Mouse (Mus musculus) activated CD4-positive, CD25-positive, alpha-beta regulatory T cell, adult 4 months (primary cell): ENCODE results near the gene Asxl2. TPM values are rescaled to one million over a fixed set of nuclear protein-coding genes. Genes with fewer than 3 reads are reported as not detected.
"Not testable (repeated sequence)": the region's sequence is repeated elsewhere in the genome, so short reads cannot be mapped to it uniquely, and the experiment has no call there.

Experiments
- ATAC-seq: one replicate; pipeline ENCODE4 v1.8.0; 2017
- polyA plus RNA-seq, 2 experiments: library from polyadenylated mRNA; unstranded; fragments of 100-300 nt; shearing (Covaris generic); gene quantifications; one replicate each; pipeline ENCODE4 v1.2.1; 2017

Asxl2 gene
- 10 to 100 TPM; 41.4 to 45.4 TPM for polyA plus RNA-seq

- peak; percentile 76 for ATAC-seq
Measured at GRCm38 (mm10) chr12:3426530-3427034, at the start of gene Asxl2. Asxl2 (plus strand) TSS chr12:3426857.

GRCm38 (mm10) chr12:3377190-3377589 lies 49.5 kb upstream of the Asxl2 start:
- no peak for ATAC-seq

GRCm38 (mm10) chr12:3377755-3378154 lies 48.9 kb upstream of the Asxl2 start:
- no peak for ATAC-seq

DNA sequence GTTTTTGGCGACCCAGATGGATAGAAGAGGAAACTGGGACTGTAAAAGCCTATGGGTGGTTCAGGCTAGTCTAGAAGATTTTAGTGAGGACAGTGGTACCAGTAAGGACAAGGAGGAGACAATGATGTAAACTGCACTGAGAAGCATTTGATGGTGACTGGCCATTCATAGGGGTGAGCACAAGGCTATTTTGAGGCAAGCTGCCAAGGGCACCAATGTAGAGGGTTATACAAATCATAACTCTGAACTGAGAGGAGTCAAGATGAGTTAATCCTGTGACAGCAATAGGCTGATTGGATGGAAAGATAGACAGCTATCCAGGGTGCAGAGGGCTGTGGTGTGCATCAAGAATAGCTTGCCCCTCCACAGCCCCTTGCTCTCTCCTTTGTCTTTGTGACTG lies 41.8 kb upstream of the Asxl2 start:
- ATAC-seq = no peak

GRCm38 (mm10) chr12:3385271-3385670 lies 41.4 kb upstream of the Asxl2 start:
- no peak for ATAC-seq

- no peak for ATAC-seq
Measured at GRCm38 (mm10) chr12:3385940-3386339, 40.7 kb upstream of the Asxl2 start.

- ATAC-seq = no peak
Measured at GRCm38 (mm10) chr12:3387891-3388290, 38.8 kb upstream of the Asxl2 start.

DNA sequence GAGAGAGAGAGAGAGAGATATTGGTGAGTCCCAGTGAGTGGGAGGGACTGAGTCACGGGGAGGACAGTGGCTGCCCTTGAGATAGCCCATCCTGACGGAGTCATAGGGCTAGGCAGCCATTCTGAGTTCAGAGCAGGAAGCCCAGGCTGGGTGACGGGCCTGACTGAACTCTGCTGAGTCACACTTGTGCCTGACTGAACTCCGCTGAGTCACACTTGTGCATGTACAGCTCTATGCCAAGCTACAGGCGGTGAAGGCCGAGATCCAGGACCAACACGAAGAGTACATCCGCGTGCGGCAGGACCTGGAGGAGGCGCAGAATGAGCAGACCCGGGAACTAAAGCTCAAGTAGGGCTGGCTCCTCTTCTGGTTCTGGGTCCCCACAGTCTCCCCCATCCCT lies 37.3 kb upstream of the Asxl2 start:
- no peak for ATAC-seq

DNA sequence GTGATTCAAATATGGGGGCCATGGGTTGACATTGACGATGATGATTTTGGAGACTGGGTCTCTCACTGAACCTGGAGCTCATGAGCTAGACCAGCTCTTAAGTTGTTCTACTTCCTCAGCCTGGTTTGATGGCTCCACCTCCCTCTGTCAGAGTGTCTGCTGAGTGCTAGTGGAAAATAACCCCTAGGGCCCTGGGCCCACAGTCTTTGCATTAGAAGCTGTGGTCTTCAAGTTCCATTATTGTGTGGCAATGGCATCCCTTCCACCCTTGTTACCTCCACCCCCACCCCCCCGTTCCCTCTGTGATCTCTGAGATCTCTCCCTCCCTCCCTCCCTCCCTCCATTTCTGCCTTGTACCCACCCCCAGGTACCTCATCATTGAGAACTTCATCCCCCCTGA lies 36.6 kb upstream of the Asxl2 start:
- ATAC-seq = no peak

GRCm38 (mm10) chr12:3390577-3391262 lies 35.9 kb upstream of the Asxl2 start:
- peak; percentile 78 for ATAC-seq

- no peak for ATAC-seq
Measured at GRCm38 (mm10) chr12:3391276-3391675, 35.4 kb upstream of the Asxl2 start.

GRCm38 (mm10) chr12:3393140-3393539 lies 33.5 kb upstream of the Asxl2 start:
- ATAC-seq = no peak

DNA sequence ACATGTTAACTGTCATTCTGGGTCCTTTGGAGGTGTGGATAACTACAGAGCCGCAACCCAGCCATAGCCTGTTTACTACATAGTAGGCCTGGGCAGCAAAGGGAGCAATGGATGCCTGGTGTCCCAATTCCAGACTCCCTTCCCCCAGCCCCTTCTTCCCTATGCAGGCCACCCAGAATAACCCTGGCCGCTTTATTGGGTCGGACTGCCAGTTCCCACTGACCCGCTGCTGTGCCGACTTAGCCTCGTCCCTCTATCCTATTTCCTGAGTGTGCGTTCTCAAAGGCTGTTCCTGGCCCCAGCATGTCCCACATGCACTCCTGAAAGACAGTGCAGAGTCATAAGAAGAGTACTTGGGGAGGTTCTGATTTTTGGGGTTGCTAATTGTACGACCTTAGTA lies 29.7 kb upstream of the Asxl2 start:
- ATAC-seq = no peak

- ATAC-seq = not testable (repeated sequence)
Measured at GRCm38 (mm10) chr12:3405662-3406061, 21.0 kb upstream of the Asxl2 start.

- ATAC-seq = no peak
Measured at GRCm38 (mm10) chr12:3406585-3406984, 20.1 kb upstream of the Asxl2 start.

- ATAC-seq = no peak
Measured at GRCm38 (mm10) chr12:3414956-3415355, 11.7 kb upstream of the Asxl2 start.

GRCm38 (mm10) chr12:3418761-3419160 lies 7.9 kb upstream of the Asxl2 start:
- no peak for ATAC-seq

DNA sequence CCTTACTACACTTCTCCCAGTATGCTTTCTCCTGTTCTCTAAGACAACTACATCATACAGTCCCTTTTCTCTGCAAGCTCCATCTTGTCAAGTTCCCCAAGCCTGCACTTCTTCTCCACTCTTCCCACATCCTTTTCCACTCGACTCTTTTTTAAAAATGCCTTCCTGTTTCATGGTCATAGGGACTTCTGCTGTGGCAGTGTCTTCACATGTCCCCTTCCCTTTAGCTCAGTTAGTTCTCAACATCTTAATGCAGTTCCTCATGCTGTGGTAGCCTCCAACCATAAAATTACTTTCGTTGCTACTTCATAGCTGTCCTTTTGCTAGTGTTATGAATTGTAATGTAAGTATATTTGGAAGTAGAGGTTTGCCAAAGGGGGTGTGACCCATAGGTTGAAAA lies 6.1 kb upstream of the Asxl2 start:
- ATAC-seq = no peak

GRCm38 (mm10) chr12:3422786-3423185 lies 3.9 kb upstream of the Asxl2 start:
- no peak for ATAC-seq

- no peak for ATAC-seq
Measured at GRCm38 (mm10) chr12:3424179-3424578, 2.5 kb upstream of the Asxl2 start.

- no peak for ATAC-seq
Measured at GRCm38 (mm10) chr12:3425375-3426341, 999 bp upstream of the Asxl2 start.

GRCm38 (mm10) chr12:3427067-3427889 lies 621 bp downstream of the Asxl2 start:
- ATAC-seq = peak; percentile 60
